Mouse (Mus musculus): ENCODE results near the gene Qrich2. TPM values are rescaled to one million over a fixed set of nuclear protein-coding genes. Genes with fewer than 3 reads are reported as not detected.

The Qrich2 gene
- total and polyA plus RNA-seq, 3 experiments, result 0.29 to 0.38 (median 0.32) TPM

GRCm38 (mm10) chr11:116494474-116495174, 28.6 kb upstream of the Qrich2 start:
- in situ Hi-C loops (cut with MboI; ENCODE audit: low pct_ligation_motif_present, low pct_unique_long_range_greater_than_20kb, low sequenced_read_pairs) (loop anchor here (5.0 kb wide), 1 partner anchor 38 kb away; the partner anchor contains the start of gene Sphk1), dilution Hi-C loops (cut with MboI; ENCODE audit: extremely low pct_ligation_motif_present, extremely low pct_unique_long_range_greater_than_20kb, low sequenced_read_pairs) (no loop called here)
- Histone ChIP-seq H3K4me3 (replicated peaks in 1 of 3; ENCODE audit: low read depth in 2 of 3, low read length in 2 of 3, poor library complexity in 1 of 3) (no peak overlapping the region), H3K4me2 (ENCODE audit: insufficient read depth, low read depth, poor library complexity, severe bottlenecking) (no peak overlapping the region), H3K9me3 (replicated peaks; ENCODE audit: low read length) (peaks cover 8% of the 10 kb centered on the region), H3K79me2 (replicated peaks; ENCODE audit: control insufficient read depth, extremely low read depth, insufficient read depth, poor library complexity, severe bottlenecking) (peaks cover 2% of the 10 kb centered on the region; the same call in 1 of the 2 replicates), H3K27ac (ENCODE audit: insufficient read depth, low read depth) (no peak overlapping the region), H3K27me3 (replicated peaks) (no peaks in the 10 kb centered on the region), H3K36me3 (replicated peaks in 1 of 2; ENCODE audit: control insufficient read depth in 1 of 2, insufficient read depth in 1 of 2, low read length in 1 of 2) (no peaks in the 10 kb centered on the region), H3K4me1 (ENCODE audit: control insufficient read depth in 1 of 2, insufficient read depth in 2 of 2) (peaks cover 0 to 29% of the 10 kb centered on the region in 2 experiments; a peak in 2 of 4 replicates), H3K9ac (ENCODE audit: insufficient read depth, low read depth) (no peak overlapping the region)
- TF ChIP-seq MAFK (IDR thresholded peaks at IDR 0.05; ENCODE audit: insufficient replicate concordance, low read length), result no peak
- TF ChIP-seq HCFC1 (IDR thresholded peaks at IDR 0.05; ENCODE audit: low read depth, low read length), result no peak
- no peak for TF ChIP-seq MAX (IDR thresholded peaks at IDR 0.05; ENCODE audit: low read length)
- TF ChIP-seq SMC3 (IDR thresholded peaks at IDR 0.05; ENCODE audit: low read depth, low read length), result no peak
- no peak for TF ChIP-seq UBTF (IDR thresholded peaks at IDR 0.05; ENCODE audit: low read depth, low read length)
- TF ChIP-seq GABPA (IDR thresholded peaks at IDR 0.05; ENCODE audit: insufficient replicate concordance, low read depth, low read length), result no peak
- TF ChIP-seq CHD2 (IDR thresholded peaks at IDR 0.05; ENCODE audit: low read length), result no peak
- TF ChIP-seq ETS1 (conservative IDR thresholded peaks at IDR 0.05; ENCODE audit: low read depth, low read length), result no peak
- no peak for TF ChIP-seq NRF1 (IDR thresholded peaks at IDR 0.05; ENCODE audit: low read depth, low read length)
- no peak for TF ChIP-seq CHD1 (IDR thresholded peaks at IDR 0.05; ENCODE audit: low read depth, low read length)
- no peak for TF ChIP-seq CTCF (conservative IDR thresholded peaks at IDR 0.05 in 1 of 2, IDR thresholded peaks at IDR 0.05 in 1 of 2; ENCODE audit: low read depth in 2 of 2, low read length in 2 of 2)
- TF ChIP-seq MXI1 (IDR thresholded peaks at IDR 0.05; ENCODE audit: low read depth, low read length), result no peak
- no peak for TF ChIP-seq BHLHE40 (IDR thresholded peaks at IDR 0.05; ENCODE audit: low read depth, low read length)
- no peak for TF ChIP-seq ZNF384 (IDR thresholded peaks at IDR 0.05; ENCODE audit: low read depth, low read length)
- no peak for TF ChIP-seq USF2 (conservative IDR thresholded peaks at IDR 0.05; ENCODE audit: low read depth, low read length)
- TF ChIP-seq TBP (conservative IDR thresholded peaks at IDR 0.05; ENCODE audit: low read depth, low read length), result no peak
- no peak for TF ChIP-seq POLR2A (IDR thresholded peaks at IDR 0.05; ENCODE audit: low read depth, low read length)
- TF ChIP-seq NELFE (IDR thresholded peaks at IDR 0.05; ENCODE audit: low read depth, low read length), result no peak
- peak; percentile 15 for DNase-seq (ENCODE audit: extremely low read depth)

- no peaks in the 10 kb centered on the region for H3K36me3 ChIP-seq (replicated peaks in 1 of 2; ENCODE audit: control insufficient read depth in 1 of 2, insufficient read depth in 1 of 2, low read length in 1 of 2)
- no peak within 1 kb of the TSS for H3K4me3 ChIP-seq (replicated peaks in 1 of 3; ENCODE audit: low read depth in 2 of 3, low read length in 2 of 3, poor library complexity in 1 of 3)
- H3K27me3 ChIP-seq (replicated peaks), result no peaks in the 10 kb centered on the region
- H3K4me1 ChIP-seq (ENCODE audit: control insufficient read depth in 1 of 2, insufficient read depth in 2 of 2), result peaks cover 0 to 33% of the 10 kb centered on the region in 2 experiments; a peak in 2 of 4 replicates
- peak; percentile 87 for DNase-seq (ENCODE audit: extremely low read depth)
- dilution Hi-C loops (cut with MboI; ENCODE audit: extremely low pct_ligation_motif_present, extremely low pct_unique_long_range_greater_than_20kb, low sequenced_read_pairs), result no loop called here
- peaks cover 10% of the 10 kb centered on the region for H3K79me2 ChIP-seq (replicated peaks; ENCODE audit: control insufficient read depth, extremely low read depth, insufficient read depth, poor library complexity, severe bottlenecking)
- in situ Hi-C loops (cut with MboI; ENCODE audit: low pct_ligation_motif_present, low pct_unique_long_range_greater_than_20kb, low sequenced_read_pairs), result no loop called here
- H3K4me2 ChIP-seq (ENCODE audit: insufficient read depth, low read depth, poor library complexity, severe bottlenecking), result no peak within 1 kb of the TSS
- no peak within 1 kb of the TSS for H3K27ac ChIP-seq (ENCODE audit: insufficient read depth, low read depth)
- no peak within 1 kb of the TSS for H3K9ac ChIP-seq (ENCODE audit: insufficient read depth, low read depth)
- 0 out of 2 replicates have a peak, but pooled peaks have one; percentile 26 for TF ChIP-seq NRF1 (IDR thresholded peaks at IDR 0.05; ENCODE audit: low read depth, low read length)
- TF ChIP-seq RAD21 (IDR thresholded peaks at IDR 0.05; ENCODE audit: low read depth, low read length), result peak; percentile 36
- TF ChIP-seq ZC3H11A (IDR thresholded peaks at IDR 0.05; ENCODE audit: low read depth, low read length), result no peak
- TF ChIP-seq KAT2A (IDR thresholded peaks at IDR 0.05; ENCODE audit: insufficient replicate concordance, low read length), result no peak
- peak; percentile 48 for TF ChIP-seq ETS1 (conservative IDR thresholded peaks at IDR 0.05; ENCODE audit: low read depth, low read length)
- peak; percentile 43; the same call in 1 of the 2 replicates for TF ChIP-seq SIN3A (IDR thresholded peaks at IDR 0.05; ENCODE audit: low read length)
- 0 out of 2 replicates have a peak, but pooled peaks have one; percentile 36 for TF ChIP-seq ELF1 (IDR thresholded peaks at IDR 0.05; ENCODE audit: low read depth, low read length)
- TF ChIP-seq POLR2AphosphoS2 (IDR thresholded peaks at IDR 0.05; ENCODE audit: low read depth, low read length), result no peak
- peak; percentile 17; the same call in 1 of the 2 replicates for TF ChIP-seq IRF4 (IDR thresholded peaks at IDR 0.05; ENCODE audit: low read depth, low read length)
- peak; percentile 59; the same call in 1 of the 2 replicates for TF ChIP-seq HCFC1 (IDR thresholded peaks at IDR 0.05; ENCODE audit: low read depth, low read length)
- peak; percentile 47; the same call in 1 of the 2 replicates for TF ChIP-seq TCF12 (IDR thresholded peaks at IDR 0.05; ENCODE audit: low read depth, low read length)
- no peak for TF ChIP-seq ZNF384 (IDR thresholded peaks at IDR 0.05; ENCODE audit: low read depth, low read length)
- peak; percentile 91 to 92 for TF ChIP-seq CTCF (conservative IDR thresholded peaks at IDR 0.05 in 1 of 2, IDR thresholded peaks at IDR 0.05 in 1 of 2; ENCODE audit: low read depth in 2 of 2, low read length in 2 of 2)
- H3K9me3 ChIP-seq (replicated peaks; ENCODE audit: low read length), result peaks cover 8% of the 10 kb centered on the region
Observed at GRCm38 (mm10) chr11:116493795-116494252, 27.8 kb upstream of the Qrich2 start, which contains the start of gene Prpsap1. Gene Prpsap1 (minus strand): TSS chr11:116494202.

All from CH12.LX (cell line).